Comparison of ENCODE assay signal across 23 mouse cellular contexts in genomic region chr2:50087761-50088160, GRCm38 (mm10).
"Had no signal": no experiment of that assay in that cellular context is flagged by ENCODE, and none has a peak within 500 bp of the region (broad histone marks: within the 10 kb centered on the region; RNA-seq: fewer than 3 reads in every experiment).

No protein-coding gene starts in this region.

- H3K36me3 ChIP-seq: heart, embryonic 13.5 days; heart, embryonic 15.5 days; hindbrain, embryonic 13.5 days; hindbrain, embryonic 15.5 days; limb, embryonic 13.5 days; limb, embryonic 15.5 days; liver, embryonic 12.5 days had no signal

- H3K27ac ChIP-seq: heart, embryonic 13.5 days; heart, embryonic 15.5 days; hindbrain, embryonic 13.5 days; hindbrain, embryonic 15.5 days; hindbrain, postnatal 0 days; layer of hippocampus, adult 2 months; limb, embryonic 13.5 days; limb, embryonic 15.5 days; liver, embryonic 12.5 days; liver, embryonic 14.5 days had no signal

- H3K9ac ChIP-seq: heart, embryonic 13.5 days; heart, embryonic 15.5 days; hindbrain, embryonic 13.5 days; hindbrain, embryonic 15.5 days; limb, embryonic 13.5 days; limb, embryonic 15.5 days; liver, embryonic 12.5 days; liver, embryonic 14.5 days had no signal

- ATAC-seq: hindbrain, postnatal 0 days; intestine, postnatal 0 days; liver, embryonic 12.5 days had no signal

- DNase-seq: gastrocnemius, postnatal 14 days; gastrocnemius, postnatal 36 days; heart, adult 18-20 months; heart, postnatal 14 days; heart, postnatal 36 days; kidney, adult 18-20 months; kidney, adult 8-10 months; kidney, postnatal 10 days; kidney, postnatal 25 days; kidney, postnatal 4 days; left cerebral cortex, postnatal 4 days had no signal

- H3K9me3 ChIP-seq: heart, embryonic 13.5 days; heart, embryonic 15.5 days; hindbrain, embryonic 13.5 days; hindbrain, embryonic 15.5 days; limb, embryonic 13.5 days; limb, embryonic 15.5 days; liver, embryonic 12.5 days had no signal

- H3K4me1 ChIP-seq: heart, embryonic 15.5 days; hindbrain, embryonic 13.5 days; hindbrain, embryonic 15.5 days; limb, embryonic 15.5 days; liver, embryonic 12.5 days had no signal

- H3K4me3 ChIP-seq: heart, embryonic 13.5 days; heart, embryonic 15.5 days; hindbrain, embryonic 13.5 days; hindbrain, embryonic 15.5 days; layer of hippocampus, adult 2 months; limb, embryonic 13.5 days; limb, embryonic 15.5 days; liver, embryonic 12.5 days had no signal

- H3K27me3 ChIP-seq: heart, embryonic 13.5 days; heart, embryonic 15.5 days; hindbrain, embryonic 13.5 days; hindbrain, embryonic 15.5 days; limb, embryonic 13.5 days; limb, embryonic 15.5 days; liver, embryonic 12.5 days had no signal

- H3K4me2 ChIP-seq: heart, embryonic 11.5 days; heart, embryonic 13.5 days; heart, embryonic 15.5 days; hindbrain, embryonic 13.5 days; hindbrain, embryonic 15.5 days; limb, embryonic 13.5 days; limb, embryonic 15.5 days; liver, embryonic 12.5 days had no signal
